Mouse (Mus musculus): ENCODE data around the gene Rgs21. TPM values are rescaled to one million over a fixed set of nuclear protein-coding genes. Genes with fewer than 3 reads are reported as not detected.

The Rgs21 gene
- polyA plus RNA-seq, 1 experiment from 2014 or later, result not detected

- H3K36me3 ChIP-seq (ENCODE audit: insufficient read depth), result no peaks in the 10 kb centered on the region
- 80% methylated on average over 5 of the region's 5 CpGs for WGBS
These were observed 79.1 kb downstream of the Rgs21 start for GRCm38 (mm10) chr1:144488223-144488835.

More at GRCm38 (mm10) chr1:144488223-144488835, 79.1 kb downstream of the Rgs21 start:
- Histone ChIP-seq H3K4me2 (no peak overlapping the region), H3K27me3 (ENCODE audit: insufficient read depth, low read length) (no peaks in the 10 kb centered on the region), H3K9me3 (ENCODE audit: low read depth, low read length) (no peaks in the 10 kb centered on the region), H3K27ac (ENCODE audit: low read depth) (no peak overlapping the region), H3K4me3 (ENCODE audit: low read depth, low read length) (no peak overlapping the region), H3K9ac (no peak overlapping the region), H3K4me1 (ENCODE audit: insufficient read depth) (no peaks in the 10 kb centered on the region)
- TF ChIP-seq CTCF (IDR thresholded peaks at IDR 0.05; ENCODE audit: low read depth), result no peak
- ATAC-seq (ENCODE audit: insufficient read depth) (no peak), DNase-seq (no peak)

Other genes starting within 250 kb of the Rgs21 start
- 1.8 and 2.5 TPM in 2 replicates for gene Rgs18, start 207.8 kb upstream of the Rgs21 start, polyA plus RNA-seq (2014; fragmentation: Nextera tagmentation; extraction: Ambion mirVana)